Mouse (Mus musculus) ovary, postnatal 36 days (tissue): ENCODE data around the gene Ttc36.

Experiments used
- DNase-seq: peaks from one replicate; pipeline ENCODE4 v3.0.0; 2022; ENCODE audit warnings: low spot score, mixed read lengths

Gene Ttc36

DNA sequence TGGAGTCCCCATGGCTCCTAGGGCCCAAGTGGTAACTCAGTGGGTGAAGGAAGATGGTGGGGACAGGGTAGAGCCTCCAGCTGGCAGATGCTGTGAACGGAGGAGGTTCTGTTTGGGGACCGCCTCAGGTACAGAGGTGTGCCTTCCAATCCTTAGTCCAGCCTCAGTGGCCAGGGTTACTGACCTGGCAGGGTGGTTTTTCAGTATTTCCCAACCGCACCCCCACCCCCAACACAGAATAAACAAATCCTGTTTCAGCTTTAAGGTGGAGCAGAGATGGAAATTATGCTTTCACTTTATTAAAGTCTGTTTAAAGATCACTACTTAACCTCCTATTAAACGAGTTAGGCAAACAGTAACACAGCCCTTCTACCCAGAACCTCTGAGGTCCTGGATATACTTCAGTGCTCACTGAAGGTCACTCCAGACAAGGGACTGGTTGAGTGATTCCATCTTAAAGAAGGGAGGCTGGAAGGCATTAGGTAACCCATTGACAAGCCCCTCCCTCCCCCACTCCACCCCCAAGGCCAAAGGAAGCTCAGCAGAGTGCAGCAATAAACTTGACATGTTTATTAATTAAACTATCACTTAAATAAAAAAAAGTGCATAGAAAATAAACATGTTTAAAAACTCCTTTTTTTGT, at the start of gene Ttc36:
Gene Ttc36 (minus strand): TSS at position 265 of the 643 bp plus-strand sequence.
- no peak for DNase-seq

DNA sequence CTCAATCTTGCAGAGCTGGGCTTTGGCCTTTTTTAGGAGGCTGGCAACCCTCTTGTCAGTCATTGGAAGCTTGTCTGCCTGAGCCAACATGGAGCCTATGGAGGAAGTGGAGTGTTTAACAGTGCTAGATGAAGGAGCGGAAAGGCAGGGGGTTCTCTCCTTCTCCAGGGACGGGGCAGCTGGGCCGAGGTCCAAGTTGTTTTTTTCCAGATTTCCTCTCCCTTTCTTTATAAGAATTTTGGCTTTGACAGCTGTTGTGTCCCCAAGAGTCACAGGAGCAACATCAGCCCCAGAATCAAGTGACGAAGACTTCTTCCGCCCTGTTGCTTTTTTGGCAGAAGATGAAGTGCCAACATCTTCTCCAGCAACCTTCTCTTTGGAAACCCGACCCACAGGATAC, 44.6 kb upstream of the Ttc36 start:
- DNase-seq, result no peak

DNA sequence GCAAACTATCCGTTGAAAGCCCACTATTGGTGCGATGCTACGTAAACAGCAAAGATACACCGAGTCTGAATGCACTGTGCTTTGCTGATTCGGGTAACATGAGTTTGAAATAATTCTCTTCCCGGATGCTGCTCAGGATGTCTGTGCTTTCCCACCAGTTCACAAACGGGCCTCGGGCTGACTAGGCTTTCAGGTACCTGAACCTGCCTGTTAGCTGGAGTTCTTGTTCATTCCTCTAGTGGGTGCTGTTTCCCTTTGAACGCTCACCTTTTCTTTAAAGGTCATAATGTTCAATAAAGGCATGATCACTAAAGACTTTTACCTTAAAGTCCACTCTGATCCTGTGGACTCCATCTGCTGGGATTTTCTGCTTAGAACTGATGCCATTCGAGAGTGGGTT, 38.4 kb upstream of the Ttc36 start:
- no peak for DNase-seq

DNA sequence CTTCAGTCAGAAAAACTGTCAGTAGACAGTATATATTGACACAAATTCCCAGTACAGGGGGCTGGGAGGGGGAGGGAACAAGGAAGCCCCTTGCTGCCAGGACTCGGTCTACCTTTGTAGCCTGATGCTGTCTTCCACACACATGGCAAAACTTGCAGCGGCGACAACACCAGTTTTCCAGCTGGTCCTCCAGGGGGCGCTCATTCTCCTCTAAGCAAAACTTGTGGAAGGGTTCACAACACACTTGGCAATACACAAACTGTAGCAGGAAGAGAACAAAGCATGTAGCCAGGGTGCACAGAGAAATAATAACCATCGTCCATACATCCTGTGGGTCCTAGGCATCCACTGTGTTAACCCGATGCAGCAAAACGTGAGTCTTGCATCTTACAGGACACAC, 33.6 kb upstream of the Ttc36 start:
- DNase-seq, result peak; percentile 73

DNA sequence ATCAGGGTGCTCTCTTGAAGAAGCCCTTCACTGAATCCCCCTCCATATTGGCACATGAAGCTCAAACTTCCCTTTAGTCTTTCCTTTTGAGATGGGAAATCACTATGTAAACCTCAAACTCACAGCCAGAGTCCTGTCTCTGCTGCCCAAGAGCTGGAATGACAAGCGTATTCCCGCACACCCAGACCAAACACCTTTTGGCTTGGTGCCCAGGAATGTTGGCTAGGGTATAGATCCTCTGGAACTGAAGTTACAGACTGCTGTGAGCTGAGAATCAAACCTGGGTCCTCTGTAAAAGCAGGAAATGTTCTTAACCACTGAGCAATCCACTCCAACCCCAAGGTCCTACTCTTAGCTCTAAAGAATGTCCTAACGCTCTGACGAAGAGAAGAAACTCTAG, 29.5 kb upstream of the Ttc36 start:
- DNase-seq, result peak; percentile 26

DNA sequence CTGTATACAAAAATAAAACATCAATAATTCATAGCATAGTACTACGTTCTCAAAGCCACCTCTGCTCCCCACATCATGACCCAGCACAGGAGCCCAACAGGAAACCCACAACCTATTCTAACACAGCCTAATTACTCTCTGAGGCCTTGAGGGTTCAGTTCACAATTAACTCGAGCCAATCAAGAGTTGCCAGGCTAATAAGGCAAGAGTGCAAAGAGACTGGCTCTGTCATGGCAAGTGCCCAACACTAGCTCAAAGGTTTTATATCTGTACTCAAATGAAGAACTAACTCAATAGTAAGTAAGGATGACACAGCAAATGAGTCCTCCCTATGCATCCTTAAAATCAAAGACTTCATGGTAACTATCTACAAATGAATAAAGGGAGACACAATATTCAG, 27.6 kb upstream of the Ttc36 start:
- no peak for DNase-seq

DNA sequence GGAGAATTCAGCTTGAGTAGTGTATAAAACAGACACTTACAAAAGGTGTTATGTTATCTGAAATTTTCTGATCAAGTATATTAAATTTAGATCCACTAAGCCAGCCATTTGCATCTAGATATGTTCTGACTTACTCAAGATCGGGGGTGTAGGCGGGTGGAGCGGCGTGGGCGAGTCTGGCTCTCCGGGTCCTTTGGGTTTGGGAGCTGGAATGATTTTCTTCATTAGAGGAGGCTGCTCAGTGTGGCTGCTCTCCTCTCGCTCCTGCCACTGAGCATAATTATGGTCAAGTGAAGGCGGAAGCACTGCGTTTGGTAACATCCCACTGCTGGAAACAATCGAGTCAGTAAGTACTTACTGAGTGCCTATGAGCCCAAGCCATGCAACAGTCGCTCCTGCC, 26.1 kb upstream of the Ttc36 start:
- no peak for DNase-seq

DNA sequence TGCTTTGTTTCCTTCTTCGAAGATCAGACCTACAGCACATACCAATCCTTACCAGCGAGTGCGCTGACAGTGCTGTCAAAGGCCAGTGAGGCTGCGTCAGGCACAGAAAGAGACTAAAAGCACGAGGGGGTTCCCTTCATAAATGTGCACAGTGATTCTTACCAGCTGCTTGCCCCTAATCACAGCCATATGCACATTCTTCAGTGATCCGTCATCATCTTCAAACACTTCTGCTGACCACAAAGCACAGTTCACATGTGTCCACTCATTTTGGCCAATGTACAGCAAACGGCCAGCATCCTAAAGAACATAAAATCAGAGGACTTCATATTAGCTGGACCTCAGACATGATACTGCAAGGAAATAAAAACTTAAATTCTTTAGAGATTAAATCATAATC, 23.8 kb upstream of the Ttc36 start:
- DNase-seq, result no peak

DNA sequence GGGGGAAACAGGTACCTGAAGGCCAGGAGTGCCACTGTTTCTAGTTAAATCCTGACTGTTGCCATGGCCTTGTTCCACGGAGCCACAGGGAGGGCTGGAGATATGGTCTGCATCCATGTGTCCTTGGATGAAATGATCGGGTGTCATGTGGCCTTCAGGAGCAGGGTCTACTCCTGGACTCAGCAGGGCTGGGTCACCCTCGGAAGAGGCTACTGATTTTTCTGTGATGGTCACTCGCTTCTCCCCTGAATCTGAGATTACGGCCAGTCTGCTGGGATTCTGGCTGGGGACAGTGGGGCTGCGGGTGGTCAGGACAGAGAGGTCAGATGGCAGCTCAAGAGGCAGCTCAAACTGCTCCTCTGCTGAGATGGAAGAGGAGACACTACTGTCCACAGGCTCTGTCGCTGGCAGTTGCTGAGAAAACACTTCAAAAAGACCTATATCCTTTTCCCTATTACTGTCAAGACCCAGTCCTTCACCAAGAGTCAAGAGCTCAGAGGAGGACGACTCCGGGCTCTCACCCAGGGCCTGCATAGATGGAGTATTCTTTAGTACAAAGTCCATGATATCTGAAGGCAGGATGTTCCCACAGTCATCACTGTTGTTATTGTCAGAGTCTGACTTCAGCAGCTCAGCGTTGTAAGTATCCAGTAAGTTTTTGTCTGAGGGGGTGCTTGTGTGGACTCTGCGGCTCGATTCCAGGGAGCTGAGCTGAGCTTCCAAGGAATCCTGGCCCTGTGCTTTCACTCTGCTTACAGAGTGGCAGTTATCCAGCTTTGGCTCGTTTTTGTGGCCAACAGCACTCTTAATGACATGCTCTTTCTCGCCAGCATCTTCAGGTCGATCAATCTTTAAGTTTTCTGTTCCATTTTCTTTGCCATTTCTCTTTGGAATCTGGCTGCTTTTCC, 17.3 kb upstream of the Ttc36 start:
- no peak for DNase-seq

DNA sequence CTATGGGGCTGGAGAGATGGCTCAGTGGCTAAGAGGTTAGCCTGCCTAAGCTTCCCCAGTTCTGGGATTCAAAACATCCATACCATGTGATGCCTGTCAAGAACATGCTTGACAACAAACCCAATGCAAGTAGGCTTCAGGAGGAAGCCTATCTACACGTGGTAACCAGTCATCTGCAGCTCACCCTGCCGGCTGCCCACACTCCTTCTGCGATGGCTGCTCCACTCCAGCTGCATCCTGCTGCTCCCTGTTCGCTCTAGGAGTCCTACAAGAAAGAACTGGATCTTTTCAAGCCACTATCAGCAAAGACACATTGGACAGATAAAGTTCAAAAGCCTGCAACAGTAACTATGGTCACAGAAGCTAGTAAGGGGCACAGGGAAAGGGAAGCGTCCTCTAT, 14.7 kb upstream of the Ttc36 start:
- no peak for DNase-seq

DNA sequence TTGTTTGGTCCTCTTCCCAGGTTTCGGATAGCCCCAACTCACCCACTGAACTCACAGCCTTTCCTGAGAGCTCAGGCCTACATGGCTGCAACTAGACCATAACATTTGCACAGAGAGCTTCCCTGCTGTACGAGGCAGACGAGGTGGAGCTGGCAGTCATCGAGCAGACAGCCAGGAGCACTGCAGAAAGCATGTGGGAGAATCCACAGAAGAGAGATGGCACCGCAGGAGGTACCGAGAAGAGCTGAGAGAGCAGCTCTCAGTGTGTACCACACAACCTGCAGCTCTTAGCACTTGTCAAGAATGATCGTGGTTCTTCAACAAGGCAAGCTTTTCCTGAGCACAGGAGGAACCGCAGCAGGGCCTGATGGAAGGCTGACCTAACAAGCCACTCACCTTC, 11.3 kb upstream of the Ttc36 start:
- no peak for DNase-seq

DNA sequence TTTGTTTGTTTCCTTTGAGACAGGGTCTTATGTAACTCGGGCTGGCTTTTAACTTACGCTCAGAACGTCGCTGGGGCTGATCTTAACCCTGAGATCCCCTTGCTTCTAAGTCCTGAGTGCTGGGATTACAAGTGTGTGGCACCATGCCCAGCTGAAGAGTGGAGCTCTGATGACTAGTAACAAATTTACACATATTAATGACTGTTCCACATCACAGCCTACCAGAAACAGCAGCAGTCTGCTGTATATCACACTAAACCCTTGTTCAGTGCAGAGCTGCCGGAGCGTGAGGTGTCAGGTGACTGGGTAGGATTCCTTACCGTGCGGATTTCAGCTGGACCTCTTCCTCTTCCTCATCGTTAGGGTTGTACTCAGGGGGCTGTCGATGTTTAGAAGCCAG, 7.4 kb upstream of the Ttc36 start:
- DNase-seq, result no peak

DNA sequence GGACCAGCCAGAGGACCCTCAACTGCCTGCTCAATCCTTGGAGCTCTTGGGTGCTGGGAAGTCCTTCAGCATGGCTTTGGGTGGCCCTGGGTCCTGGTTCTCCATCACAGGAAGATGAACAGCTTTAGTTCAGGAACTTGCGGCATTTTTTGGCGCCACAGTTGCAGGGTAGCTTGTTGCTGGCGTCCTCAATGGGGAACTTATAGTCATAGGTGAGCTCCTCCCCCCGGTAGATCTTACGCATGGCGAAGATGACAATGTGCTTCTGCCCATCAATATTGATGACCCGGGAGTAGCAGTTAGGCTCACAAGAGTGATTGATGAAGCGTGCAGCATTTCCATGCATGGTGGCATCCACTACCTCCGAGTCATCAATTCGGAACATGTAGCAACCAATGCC, 4.9 kb upstream of the Ttc36 start:
- DNase-seq, result no peak

DNA sequence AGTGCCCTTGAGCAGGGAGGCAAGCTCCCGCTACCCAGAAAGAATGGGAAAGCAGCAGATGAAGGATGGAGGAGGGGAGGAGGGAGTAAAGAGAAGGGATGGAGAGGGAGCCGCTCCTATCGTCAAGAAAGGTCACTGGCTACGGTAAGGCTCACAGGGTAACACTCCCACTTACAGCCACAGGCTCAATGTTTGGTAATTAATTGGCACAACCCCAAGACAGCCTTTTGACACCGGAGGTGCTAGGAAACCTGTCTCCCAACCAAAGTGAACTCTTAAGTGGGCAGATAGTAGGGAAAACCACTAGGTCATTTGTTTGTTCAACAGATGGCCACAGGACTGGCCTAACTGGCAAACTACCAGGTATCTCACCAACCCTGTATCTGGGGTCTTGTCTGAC, 4.3 kb upstream of the Ttc36 start:
- no peak for DNase-seq

DNA sequence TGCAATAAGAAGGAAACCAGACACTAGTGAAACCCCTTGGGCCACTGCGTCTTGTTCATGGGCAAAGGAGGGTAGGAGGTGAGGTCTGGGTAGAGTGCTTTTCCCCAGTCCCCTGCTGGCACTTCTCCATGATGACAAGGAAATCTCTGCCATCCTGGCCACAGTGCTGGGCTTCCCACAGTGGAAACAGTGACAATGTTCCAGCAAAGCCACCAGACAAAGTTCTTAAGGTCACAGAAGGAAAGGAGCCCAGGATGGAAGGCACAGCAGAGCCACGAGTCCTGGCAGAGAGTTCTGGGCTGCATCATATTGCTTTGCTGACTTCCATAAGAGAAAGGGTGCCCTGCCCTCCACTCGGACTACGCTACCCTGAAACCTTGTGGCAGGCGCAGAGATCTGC, 2.7 kb upstream of the Ttc36 start:
- DNase-seq, result no peak

DNA sequence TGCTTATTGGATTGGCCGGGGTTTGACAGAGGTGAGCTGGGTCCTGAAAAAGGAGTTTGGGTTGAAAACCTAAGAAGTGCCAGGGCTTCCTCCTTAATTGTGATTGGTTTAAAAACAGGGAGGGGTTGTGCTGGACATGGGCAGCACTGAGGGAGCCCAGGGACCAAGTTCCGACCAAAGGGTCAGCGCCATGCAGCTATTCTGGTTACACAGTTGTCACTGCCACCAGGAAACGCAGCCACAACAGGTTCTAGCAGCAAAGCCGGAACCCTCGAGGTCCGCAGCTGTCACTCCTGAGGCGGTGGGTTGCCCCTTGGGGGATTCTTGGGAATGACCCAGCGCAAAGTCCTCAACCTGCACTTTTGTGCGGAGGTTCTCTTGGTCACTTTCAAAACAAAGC, 1.8 kb upstream of the Ttc36 start:
- no peak for DNase-seq

DNA sequence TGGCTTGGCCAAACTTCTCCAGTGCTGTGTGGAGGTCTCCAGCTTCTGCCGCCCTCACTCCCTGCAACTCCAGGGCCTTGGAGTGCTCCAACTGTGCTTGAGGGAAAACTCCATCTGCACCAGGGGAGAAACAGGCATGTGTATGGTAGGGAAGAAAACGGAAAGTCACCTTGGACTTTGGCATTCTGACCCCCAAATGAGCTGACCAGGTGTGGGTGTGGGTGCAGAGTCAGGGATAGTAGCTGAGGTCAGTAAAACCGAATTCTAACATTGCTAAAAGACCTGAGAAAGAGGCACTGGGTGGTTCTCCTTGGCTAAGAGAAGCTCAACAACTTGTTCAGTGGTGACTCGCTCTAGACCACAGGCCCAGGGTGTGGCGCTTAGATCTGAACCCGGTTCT, 1.2 kb downstream of the Ttc36 start:
- DNase-seq, result no peak

DNA sequence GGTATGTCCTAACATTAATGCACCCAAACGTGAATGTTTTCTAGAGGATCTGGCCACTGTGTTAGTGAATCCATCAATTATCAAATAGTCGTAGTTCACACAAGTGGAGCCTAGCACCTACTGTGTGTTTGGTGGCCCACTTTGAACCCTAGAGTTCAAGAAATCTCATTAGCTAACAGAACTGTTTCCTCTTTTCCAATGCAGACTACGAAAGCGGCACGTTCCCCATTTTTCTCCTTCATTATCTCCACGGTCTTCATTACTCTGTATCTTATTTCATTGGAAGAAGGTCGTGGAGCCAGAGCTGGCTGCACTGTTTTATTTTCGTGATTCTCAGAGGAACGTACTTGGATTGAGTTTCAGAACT, 2.9 kb downstream of the Ttc36 start:
- DNase-seq, result no peak

DNA sequence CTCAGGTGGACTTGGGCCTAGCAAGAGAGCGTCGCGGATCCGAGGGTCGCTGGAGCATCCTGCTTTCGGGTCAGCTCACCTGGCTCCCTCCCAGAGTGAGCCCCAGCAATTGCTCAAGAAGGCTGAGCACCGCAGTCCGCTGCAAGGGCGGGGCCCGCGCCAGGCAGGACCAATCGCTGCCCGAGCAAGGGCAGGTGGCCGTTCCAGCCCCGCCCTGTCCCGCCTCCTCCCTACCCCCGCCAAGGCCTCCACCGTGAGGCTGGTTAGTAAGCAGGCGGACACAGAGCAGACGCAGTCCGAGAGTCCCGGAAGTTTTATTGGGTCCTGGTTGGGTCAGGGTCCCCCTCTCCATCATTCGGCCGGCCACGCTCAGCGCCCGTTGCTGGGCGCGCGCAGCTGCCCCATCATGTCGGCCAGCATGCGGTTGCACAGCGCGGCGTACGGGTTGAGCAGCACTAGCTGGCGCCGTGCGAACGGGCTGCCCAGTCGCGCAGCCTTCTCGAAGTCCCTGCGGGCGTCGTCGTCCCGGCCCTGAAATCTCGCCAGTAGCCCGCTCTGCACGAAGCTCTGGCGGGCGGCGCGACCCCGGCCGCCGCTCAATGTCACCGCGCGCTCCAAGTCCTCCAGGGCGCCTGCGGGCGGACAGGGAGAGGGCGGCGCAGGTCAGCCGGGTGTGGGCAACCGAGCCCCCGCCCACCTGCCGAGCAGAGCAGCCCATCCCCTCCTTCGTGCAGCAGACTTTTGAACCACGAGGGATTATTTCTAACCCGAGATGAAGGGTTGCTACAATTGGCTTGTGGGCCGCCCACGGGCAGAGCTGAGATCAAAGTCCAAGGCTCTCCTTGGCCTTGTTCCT, 3.5 kb downstream of the Ttc36 start, which contains the start of gene Tmem25:
Gene Tmem25 (minus strand): TSS at position 206 of the 856 bp plus-strand sequence.
- peak; percentile 86 for DNase-seq

DNA sequence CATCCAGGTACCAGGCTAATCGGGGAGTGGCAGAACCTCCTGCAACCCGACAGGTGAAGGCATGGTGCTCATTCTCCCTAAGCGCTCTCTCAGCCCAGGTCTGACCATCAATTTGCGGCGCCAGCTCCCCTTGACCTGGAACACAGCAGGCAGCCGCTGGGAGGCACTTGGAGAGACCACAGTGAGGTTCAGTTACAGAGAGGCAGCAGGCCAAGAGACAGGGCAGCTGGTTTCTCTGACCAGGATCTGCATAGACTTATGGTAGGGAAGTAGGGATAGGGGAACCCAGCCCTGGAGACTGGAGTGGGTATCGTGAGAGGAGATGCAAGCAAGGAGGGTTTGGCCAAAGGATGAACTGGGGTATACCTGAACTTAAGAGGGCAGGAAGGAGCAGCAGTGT, 4.6 kb downstream of the Ttc36 start:
- no peak for DNase-seq

DNA sequence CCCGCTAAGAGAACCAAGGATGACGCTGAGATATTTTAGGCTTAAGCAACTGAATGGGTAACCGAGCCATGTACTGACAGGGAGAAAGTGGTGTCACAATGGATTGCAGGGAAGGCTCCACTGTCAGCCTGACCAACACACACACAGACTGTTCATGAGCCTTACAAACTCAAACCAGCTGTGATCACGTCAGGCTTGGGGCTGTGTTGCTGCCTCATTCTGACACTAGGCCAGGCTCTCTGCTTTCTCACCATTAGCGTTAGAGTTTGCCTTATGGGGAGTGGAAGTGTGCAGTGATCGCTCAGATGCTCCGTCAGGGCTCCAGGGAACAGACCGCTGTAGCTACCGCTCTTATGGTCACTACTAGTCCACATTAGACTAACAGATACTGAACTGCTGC, 10.0 kb downstream of the Ttc36 start:
- DNase-seq, result no peak

DNA sequence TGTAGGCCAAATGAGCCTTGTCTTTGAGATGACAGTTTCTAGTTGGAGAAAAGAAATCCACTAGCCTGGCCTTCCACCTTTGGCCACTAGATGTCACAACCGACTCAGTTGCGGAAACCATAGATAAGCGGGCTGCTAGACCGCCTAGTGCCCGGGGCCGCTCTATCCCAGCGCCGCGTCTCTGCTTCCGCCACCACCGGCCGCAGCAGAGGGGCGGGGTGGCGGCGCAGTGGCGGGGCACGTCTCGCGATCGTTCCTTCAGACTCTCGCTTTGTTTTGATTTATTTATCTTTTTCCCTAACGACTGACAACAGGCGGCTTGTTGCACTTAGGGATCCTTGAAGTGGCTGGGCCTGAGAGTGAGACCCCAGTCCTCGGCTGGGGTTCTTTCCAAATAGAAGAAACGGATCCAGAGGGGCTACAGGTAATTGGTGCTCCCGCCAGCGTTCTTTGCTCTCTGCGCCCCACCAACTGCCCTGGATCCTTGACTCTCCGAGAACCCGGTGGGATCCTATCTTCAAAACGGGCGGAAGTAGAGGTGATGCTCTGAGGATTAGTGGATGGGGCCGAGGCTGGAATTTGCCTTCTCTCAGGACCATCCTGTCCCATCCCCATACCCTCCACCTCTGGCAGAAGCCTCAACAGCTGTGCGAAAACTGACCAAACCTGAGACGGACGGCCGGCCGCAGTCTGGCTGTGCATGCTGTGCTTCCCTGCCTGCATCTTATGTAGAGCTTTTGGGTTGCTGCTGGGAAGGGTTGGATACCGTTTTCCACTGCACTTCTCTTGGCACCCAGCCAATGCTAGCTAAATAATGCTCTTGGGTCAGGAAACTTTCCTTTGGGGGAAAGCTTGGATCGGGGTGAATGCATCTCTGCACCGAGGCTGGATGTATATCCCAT, 29.9 kb downstream of the Ttc36 start:
- peak; percentile 92 for DNase-seq
